Mouse (Mus musculus) urinary bladder, adult 18-20 months (tissue): ENCODE measurements around the gene Ceacam16.

Source experiments
- DNase-seq, 2 experiments: peaks; one replicate each; pipeline ENCODE4 v3.0.0; 2022; ENCODE audit warnings: low spot score in 2 of 2, mixed read lengths in 2 of 2

Gene Ceacam16

DNA sequence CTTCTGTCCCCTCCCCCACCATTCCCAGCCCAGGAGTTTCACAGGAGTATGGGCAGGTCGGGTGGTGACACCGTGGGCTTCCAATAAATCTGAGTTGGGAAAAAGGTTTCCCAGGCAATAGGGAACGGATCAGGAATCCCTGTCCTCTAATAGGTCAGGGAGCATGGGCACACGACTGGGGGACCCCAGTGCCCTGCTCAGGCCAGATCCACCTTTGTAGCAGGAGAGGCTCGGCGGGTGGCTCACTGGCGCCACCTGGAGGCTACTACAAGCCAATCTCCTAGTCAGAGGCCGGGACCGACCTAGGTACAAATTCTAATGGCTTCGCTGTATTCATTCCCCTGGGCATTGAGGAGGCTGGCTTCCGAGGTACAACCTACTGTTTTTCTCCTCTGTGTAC is 17.5 kb downstream of the Ceacam16 start:
- peak; percentile 53 to 69 for DNase-seq

GRCm38 (mm10) chr7:19842885-19843504 is 18.1 kb downstream of the Ceacam16 start:
- no peak for DNase-seq

- peak in 1 of 2 experiments; percentile 65 for DNase-seq
Observed at GRCm38 (mm10) chr7:19841686-19842413, 19.2 kb downstream of the Ceacam16 start.

DNA sequence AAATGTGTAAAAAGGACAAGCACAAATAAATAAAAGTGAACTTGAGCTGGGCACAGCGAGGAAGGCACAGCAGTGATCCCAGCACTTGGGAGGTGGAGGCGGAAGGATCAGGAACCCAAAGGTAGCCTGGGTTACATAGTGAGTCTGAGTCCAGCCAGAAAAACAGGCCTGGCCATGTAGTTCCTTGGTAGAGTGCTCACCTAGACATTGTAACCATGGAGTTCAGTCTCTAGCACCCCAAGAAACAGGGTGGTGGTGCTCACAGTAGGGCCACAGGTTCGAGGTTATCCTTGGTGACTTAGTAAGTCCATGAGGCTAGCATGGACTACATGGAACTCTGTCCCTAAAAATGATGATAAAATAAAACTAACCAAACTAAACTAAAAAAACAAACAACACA is 20.2 kb downstream of the Ceacam16 start:
- DNase-seq = no peak

DNA sequence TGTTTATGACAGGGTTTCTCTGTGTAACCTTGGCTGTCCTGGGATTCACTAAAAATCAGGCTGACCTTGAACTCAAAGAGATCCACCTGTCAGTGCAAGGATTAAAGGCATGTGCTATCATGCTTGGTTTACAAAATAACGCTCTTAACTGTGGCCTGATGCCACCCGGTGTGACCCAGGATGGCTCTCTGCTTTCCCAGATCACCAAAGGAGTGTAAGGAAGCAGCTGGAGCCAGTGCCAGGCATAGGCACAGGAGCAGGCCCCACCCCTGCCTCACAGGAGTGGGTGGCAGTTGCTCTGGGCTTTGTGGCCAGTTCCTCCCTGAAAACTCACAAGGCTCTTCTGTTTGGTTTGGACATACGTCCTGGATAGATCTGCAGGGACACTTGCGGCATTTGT is 20.7 kb downstream of the Ceacam16 start:
- DNase-seq = no peak

- no peak for DNase-seq
Observed at GRCm38 (mm10) chr7:19836843-19837242, 24.3 kb downstream of the Ceacam16 start.

DNA sequence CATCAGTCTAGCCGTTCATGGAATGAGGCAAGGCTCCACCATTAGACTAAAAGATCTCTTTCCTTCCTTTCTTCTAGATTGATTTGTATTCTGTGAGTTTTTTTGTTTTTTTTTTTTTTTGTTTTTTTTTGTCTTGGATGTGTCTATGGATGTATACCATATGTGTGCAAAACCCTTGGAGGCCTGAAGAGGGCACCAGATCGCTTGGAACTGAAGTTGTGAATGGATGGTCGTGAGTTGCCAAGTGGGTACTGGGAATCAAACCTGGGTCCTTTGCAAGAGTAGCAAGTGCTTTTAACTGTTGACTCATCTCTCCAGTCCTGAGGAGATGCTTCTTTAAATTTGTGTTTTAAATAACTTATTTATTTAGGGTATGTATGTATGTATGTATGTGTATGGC is 27.0 kb downstream of the Ceacam16 start:
- DNase-seq = no peak

DNA sequence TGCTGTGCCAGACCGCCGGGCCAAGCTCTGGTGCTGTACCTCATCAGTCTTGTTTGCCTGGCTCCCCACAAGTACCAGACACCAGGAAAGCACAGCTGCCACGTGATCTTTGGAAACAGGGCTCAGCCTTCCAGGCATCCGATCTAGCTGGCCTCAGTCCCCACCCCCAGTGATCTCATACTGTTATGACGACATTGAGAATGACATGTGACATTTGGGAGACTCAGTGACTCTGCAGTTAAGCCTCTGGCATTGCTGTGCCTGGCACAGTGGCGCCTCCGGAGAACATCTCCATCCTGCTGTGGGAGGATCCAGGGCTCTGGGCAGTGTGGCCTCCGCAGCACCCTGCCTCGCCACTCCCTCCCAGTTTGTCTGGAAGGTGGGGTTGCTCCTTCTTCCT is 29.3 kb downstream of the Ceacam16 start:
- no peak for DNase-seq

DNA sequence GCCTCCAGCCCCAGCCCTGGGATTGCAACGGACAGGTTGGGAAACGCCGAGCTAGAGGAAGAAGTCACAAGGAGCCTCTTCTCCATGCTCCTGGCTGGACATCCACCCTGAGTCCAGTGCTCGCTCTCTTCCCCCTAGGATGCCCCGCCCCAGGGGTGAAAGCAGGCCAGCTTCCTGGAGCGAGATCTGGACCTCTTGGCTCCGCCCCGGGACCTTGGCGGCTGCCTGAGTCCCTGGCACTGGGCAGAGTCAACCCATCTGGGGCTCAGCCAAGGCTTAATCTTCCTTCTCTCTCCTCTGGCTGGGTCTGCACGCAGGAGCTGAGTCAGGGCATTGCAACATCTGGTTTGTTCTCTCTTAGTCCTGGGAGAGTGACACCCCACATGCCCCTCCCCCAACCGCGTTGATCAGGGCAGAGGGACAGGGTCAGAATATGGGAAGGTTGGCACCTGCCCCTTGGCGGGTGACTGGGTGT is 30.4 kb downstream of the Ceacam16 start:
- DNase-seq = peak; percentile 80 to 95

DNA sequence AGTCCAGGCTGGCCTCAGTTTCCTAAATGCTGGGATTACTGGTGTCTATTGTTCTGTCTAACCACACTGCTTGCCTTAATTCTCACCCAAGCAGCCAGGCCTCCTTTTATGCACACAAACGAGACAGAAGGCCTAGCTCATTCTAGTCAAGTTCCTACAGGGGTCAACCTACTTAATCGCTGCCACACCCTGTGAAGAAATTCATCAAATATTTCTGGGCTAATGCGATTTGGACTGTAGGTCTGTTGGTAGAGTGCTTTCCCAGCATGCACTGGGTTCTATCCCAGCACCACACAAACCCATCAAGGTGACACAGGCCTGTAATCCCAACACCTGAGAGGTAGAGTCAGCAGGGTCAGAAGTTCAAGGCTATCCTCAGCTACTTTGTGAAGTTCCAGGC is 31.4 kb downstream of the Ceacam16 start:
- no peak for DNase-seq

- no peak for DNase-seq
Observed at GRCm38 (mm10) chr7:19826756-19827155, 34.3 kb downstream of the Ceacam16 start.

- DNase-seq = peak; percentile 91 to 93
Observed at GRCm38 (mm10) chr7:19824182-19824973, 36.7 kb downstream of the Ceacam16 start.

GRCm38 (mm10) chr7:19823256-19824181 is 37.6 kb downstream of the Ceacam16 start:
- no peak for DNase-seq

DNA sequence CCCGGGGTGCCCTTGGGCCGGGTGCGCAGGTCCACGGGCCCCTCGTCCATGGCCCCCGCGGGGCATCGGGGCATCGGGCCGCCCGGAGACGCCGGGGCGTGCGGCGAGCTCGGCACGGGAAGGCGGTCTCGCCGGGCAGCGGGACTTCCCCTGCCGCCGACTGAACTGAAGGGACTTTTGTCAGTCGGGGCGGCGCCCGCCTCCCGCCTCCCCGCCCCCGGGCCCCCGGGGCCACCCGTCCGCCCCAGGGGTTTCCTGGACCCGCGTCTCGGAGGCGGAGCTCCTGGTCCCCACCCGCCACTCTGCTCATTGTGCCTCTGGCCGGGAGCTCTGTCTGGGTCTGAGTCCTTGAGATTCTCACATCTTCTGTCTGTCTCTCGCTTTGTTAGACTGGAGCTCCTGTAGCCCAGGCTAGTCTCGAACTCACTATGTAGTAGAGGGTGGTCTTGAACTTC is 38.5 kb downstream of the Ceacam16 start, which contains the start of gene Bcl3:
Gene Bcl3, minus strand, starts transcription at position 167 of the 455 bp plus-strand sequence.
- peak; percentile 64 to 66 for DNase-seq

DNA sequence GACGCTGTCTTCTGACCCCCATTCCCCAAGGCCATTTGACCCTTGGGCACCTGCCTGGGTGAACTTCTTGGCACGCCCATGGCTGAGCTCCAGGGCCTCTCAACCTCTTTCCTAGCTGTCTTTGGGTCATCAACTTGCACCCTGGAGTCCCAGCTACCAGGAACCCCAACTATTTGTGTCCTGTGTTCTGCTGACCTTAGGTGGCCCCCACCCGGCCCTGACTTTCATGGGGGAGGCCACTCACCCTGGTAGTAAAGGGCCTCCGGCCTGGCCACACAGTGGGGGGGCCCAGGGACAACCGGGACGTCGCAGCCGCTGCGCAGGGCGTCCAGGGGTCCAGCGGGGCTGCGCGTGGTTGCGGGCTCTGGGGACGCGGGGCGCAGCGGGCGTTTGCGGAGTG is 38.9 kb downstream of the Ceacam16 start:
- no peak for DNase-seq

GRCm38 (mm10) chr7:19821633-19822032 is 39.5 kb downstream of the Ceacam16 start:
- no peak for DNase-seq

- DNase-seq = no peak
Observed at GRCm38 (mm10) chr7:19820347-19821048, 40.6 kb downstream of the Ceacam16 start.

DNA sequence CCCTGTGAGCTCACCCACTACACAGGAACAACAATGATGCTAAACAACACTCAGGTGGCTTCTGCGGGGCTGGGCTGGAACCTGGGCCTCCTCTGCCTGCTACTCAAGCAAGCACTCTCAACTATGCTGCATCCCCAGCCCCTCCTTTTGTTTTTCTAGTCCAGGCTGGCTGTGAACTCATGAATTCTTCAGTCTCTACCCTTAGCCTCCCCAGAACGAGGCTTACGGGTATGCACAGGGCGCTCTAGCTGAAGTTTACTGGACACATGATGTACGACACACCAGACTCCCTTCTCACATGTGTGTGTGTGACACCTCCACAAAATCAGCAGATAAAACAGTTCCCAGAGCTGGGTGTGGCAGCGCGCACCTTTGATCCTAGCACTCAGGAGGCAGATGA is 42.2 kb downstream of the Ceacam16 start:
- DNase-seq = no peak

GRCm38 (mm10) chr7:19818440-19818839 is 42.7 kb downstream of the Ceacam16 start:
- peak in 1 of 2 experiments; percentile 62 for DNase-seq

- DNase-seq = peak in 1 of 2 experiments; percentile 76
Observed at GRCm38 (mm10) chr7:19817382-19818105, 43.6 kb downstream of the Ceacam16 start.
